Mouse (Mus musculus): ENCODE results near the gene Akap7. TPM values are rescaled to one million over a fixed set of nuclear protein-coding genes. Genes with fewer than 3 reads are reported as not detected.

Akap7 gene
- polyA plus RNA-seq, 1 experiment from 2014 or later = 18.8 TPM

Other genes with a start within 250 kb of the Akap7 start
- 78.9 and 79.8 TPM in 2 replicates for gene Epb41l2, start 51.9 kb upstream of the Akap7 start, polyA plus RNA-seq (2015; fragmentation: Nextera tagmentation; extraction: Ambion mirVana)
- gene Smlr1, start 228.4 kb upstream of the Akap7 start, polyA plus RNA-seq (2015; fragmentation: Nextera tagmentation; extraction: Ambion mirVana) = 0.20 TPM in 1 of 2 replicates, not detected in the other

Data from embryonic facial prominence, embryonic 15.5 days (tissue).